Mouse (Mus musculus): Measurements from ENCODE around the gene Cep63. TPM values are rescaled to one million over a fixed set of nuclear protein-coding genes. Genes with fewer than 3 reads are reported as not detected.

Gene Cep63
- polyA plus RNA-seq, 1 experiment from 2014 or later, result 44.9 TPM

- WGBS, result 19% methylated on average over 17 of the region's 17 CpGs
- Histone ChIP-seq H3K4me3 (replicated peaks; ENCODE audit: low read length) (no peak overlapping the region), H3K27me3 (ENCODE audit: control insufficient read depth, insufficient read depth, low read length) (no peaks in the 10 kb centered on the region), H3K4me1 (ENCODE audit: control insufficient read depth, insufficient read depth, low read length) (peaks cover 24% of the 10 kb centered on the region), H3K36me3 (ENCODE audit: control insufficient read depth, insufficient read depth, low read length) (no peaks in the 10 kb centered on the region), H3K4me2 (ENCODE audit: low read depth, low read length) (peak overlapping the region; percentile 28), H3K9me3 (replicated peaks; ENCODE audit: control insufficient read depth, low read length) (0 out of 2 replicates have a peak, but pooled peaks cover 2% of the 10 kb centered on the region), H3K27ac (ENCODE audit: low read length) (peak overlapping the region; percentile 67), H3K9ac (ENCODE audit: low read length) (no peak overlapping the region; the same call in 1 of the 2 replicates)
- ATAC-seq (ENCODE audit: insufficient read depth, low FRiP score), result peak; percentile 87
These were observed 23.7 kb upstream of the Cep63 start for GRCm38 (mm10) chr9:102649917-102650527.

GRCm38 (mm10) chr9:102647010-102647409, 20.7 kb upstream of the Cep63 start:
- Histone ChIP-seq H3K9me3 (replicated peaks; ENCODE audit: control insufficient read depth, low read length) (no peaks in the 10 kb centered on the region), H3K4me2 (ENCODE audit: low read depth, low read length) (no peak overlapping the region), H3K27me3 (ENCODE audit: control insufficient read depth, insufficient read depth, low read length) (no peaks in the 10 kb centered on the region), H3K4me3 (replicated peaks; ENCODE audit: low read length) (no peak overlapping the region), H3K36me3 (ENCODE audit: control insufficient read depth, insufficient read depth, low read length) (no peaks in the 10 kb centered on the region), H3K27ac (ENCODE audit: low read length) (no peak overlapping the region), H3K4me1 (ENCODE audit: control insufficient read depth, insufficient read depth, low read length) (peaks cover 50% of the 10 kb centered on the region), H3K9ac (ENCODE audit: low read length) (no peak overlapping the region)
- no peak for ATAC-seq (ENCODE audit: insufficient read depth, low FRiP score)
- 73% methylated on average over 6 of the region's 6 CpGs for WGBS

DNA sequence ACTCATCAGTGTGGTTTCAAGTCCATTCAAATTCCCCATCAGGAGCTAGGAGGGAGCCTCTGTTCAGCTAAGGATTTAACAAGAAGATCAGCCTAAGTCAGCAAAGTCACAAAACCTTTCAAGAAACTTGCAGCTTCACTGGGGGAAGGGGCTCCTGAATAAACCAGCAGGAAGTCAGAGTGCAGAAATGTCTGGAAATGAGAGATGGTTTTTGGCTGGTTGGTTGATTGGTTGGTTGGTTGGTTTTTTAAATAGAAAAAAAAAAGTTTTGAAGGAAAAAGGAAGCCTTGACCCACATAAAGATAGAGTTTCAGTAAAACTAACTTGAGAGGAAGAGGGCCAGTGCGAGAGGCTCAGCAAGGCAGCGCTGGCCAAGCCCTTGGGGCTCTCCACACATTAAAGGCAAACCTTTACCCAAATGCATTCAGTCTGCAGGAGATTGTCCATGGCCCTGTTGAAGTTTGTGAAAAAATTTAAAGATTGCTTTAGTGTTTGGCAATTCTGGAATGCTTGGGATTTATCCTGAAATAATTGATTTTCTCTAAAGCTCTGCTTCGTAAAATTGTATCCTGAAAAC, 18.9 kb upstream of the Cep63 start:
- WGBS, result 66% methylated on average over 3 of the region's 3 CpGs
- Histone ChIP-seq H3K27me3 (ENCODE audit: control insufficient read depth, insufficient read depth, low read length) (no peaks in the 10 kb centered on the region), H3K9ac (ENCODE audit: low read length) (no peak overlapping the region), H3K4me2 (ENCODE audit: low read depth, low read length) (no peak overlapping the region), H3K27ac (ENCODE audit: low read length) (peak overlapping the region; percentile 97), H3K4me1 (ENCODE audit: control insufficient read depth, insufficient read depth, low read length) (peaks cover 38% of the 10 kb centered on the region), H3K36me3 (ENCODE audit: control insufficient read depth, insufficient read depth, low read length) (no peaks in the 10 kb centered on the region), H3K9me3 (replicated peaks; ENCODE audit: control insufficient read depth, low read length) (no peaks in the 10 kb centered on the region), H3K4me3 (replicated peaks; ENCODE audit: low read length) (no peak overlapping the region)
- no peak for ATAC-seq (ENCODE audit: insufficient read depth, low FRiP score)

- Histone ChIP-seq H3K4me3 (replicated peaks; ENCODE audit: low read length) (peak overlapping the region; percentile 13), H3K27ac (ENCODE audit: low read length) (peak overlapping the region; percentile 97), H3K9ac (ENCODE audit: low read length) (peak overlapping the region; percentile 61), H3K4me1 (ENCODE audit: control insufficient read depth, insufficient read depth, low read length) (peaks cover 34% of the 10 kb centered on the region), H3K36me3 (ENCODE audit: control insufficient read depth, insufficient read depth, low read length) (no peaks in the 10 kb centered on the region), H3K9me3 (replicated peaks; ENCODE audit: control insufficient read depth, low read length) (no peaks in the 10 kb centered on the region), H3K27me3 (ENCODE audit: control insufficient read depth, insufficient read depth, low read length) (no peaks in the 10 kb centered on the region), H3K4me2 (ENCODE audit: low read depth, low read length) (peak overlapping the region; percentile 49)
- ATAC-seq (ENCODE audit: insufficient read depth, low FRiP score), result peak; percentile 90
- 4% methylated on average over 10 of the region's 10 CpGs for WGBS
These were observed 17.3 kb upstream of the Cep63 start for GRCm38 (mm10) chr9:102643486-102644101.

GRCm38 (mm10) chr9:102643071-102643485, 16.7 kb upstream of the Cep63 start:
- H3K9me3 ChIP-seq (replicated peaks; ENCODE audit: control insufficient read depth, low read length), result no peaks in the 10 kb centered on the region
- H3K4me2 ChIP-seq (ENCODE audit: low read depth, low read length), result peak overlapping the region; percentile 49
- H3K4me3 ChIP-seq (replicated peaks; ENCODE audit: low read length), result no peak overlapping the region
- peaks cover 34% of the 10 kb centered on the region for H3K4me1 ChIP-seq (ENCODE audit: control insufficient read depth, insufficient read depth, low read length)
- H3K27me3 ChIP-seq (ENCODE audit: control insufficient read depth, insufficient read depth, low read length), result no peaks in the 10 kb centered on the region
- no peaks in the 10 kb centered on the region for H3K36me3 ChIP-seq (ENCODE audit: control insufficient read depth, insufficient read depth, low read length)
- peak overlapping the region; percentile 30; the same call in 1 of the 2 replicates for H3K9ac ChIP-seq (ENCODE audit: low read length)
- ATAC-seq (ENCODE audit: insufficient read depth, low FRiP score), result peak; percentile 37; the same call in 1 of the 2 replicates
- peak overlapping the region; percentile 97 for H3K27ac ChIP-seq (ENCODE audit: low read length)
- WGBS, result 15% methylated on average over 8 of the region's 8 CpGs

DNA sequence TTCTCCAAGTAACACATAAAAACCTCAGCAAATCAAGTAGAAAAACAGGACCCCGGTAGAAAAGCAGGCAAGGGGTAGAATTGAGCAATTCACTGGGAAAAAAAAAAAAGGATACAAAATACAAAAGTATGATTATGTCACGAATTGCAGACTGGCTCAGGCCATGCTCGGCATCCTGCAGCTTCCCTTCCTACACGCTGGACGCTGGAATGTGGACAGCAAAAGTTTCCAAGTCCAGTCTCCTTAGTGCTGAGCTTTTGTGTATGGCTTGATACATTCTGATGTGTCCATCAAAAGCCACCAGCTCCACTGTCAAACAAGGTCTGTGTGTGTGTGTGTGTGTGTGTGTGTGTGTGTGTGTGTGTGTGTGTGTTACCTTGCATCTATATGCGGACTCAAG, 15.2 kb upstream of the Cep63 start:
- no peaks in the 10 kb centered on the region for H3K27me3 ChIP-seq (ENCODE audit: control insufficient read depth, insufficient read depth, low read length)
- H3K36me3 ChIP-seq (ENCODE audit: control insufficient read depth, insufficient read depth, low read length), result no peaks in the 10 kb centered on the region
- no peaks in the 10 kb centered on the region for H3K9me3 ChIP-seq (replicated peaks; ENCODE audit: control insufficient read depth, low read length)
- no peak for ATAC-seq (ENCODE audit: insufficient read depth, low FRiP score)
- WGBS, result 58% methylated on average over 6 of the region's 6 CpGs
- H3K4me3 ChIP-seq (replicated peaks; ENCODE audit: low read length), result no peak overlapping the region
- H3K27ac ChIP-seq (ENCODE audit: low read length), result no peak overlapping the region; the same call in 1 of the 2 replicates
- peaks cover 45% of the 10 kb centered on the region for H3K4me1 ChIP-seq (ENCODE audit: control insufficient read depth, insufficient read depth, low read length)
- no peak overlapping the region for H3K4me2 ChIP-seq (ENCODE audit: low read depth, low read length)
- H3K9ac ChIP-seq (ENCODE audit: low read length), result no peak overlapping the region

- Histone ChIP-seq H3K9me3 (replicated peaks; ENCODE audit: control insufficient read depth, low read length) (no peaks in the 10 kb centered on the region), H3K4me2 (ENCODE audit: low read depth, low read length) (no peak overlapping the region), H3K27me3 (ENCODE audit: control insufficient read depth, insufficient read depth, low read length) (no peaks in the 10 kb centered on the region), H3K36me3 (ENCODE audit: control insufficient read depth, insufficient read depth, low read length) (no peaks in the 10 kb centered on the region), H3K9ac (ENCODE audit: low read length) (no peak overlapping the region), H3K4me3 (replicated peaks; ENCODE audit: low read length) (no peak overlapping the region), H3K4me1 (ENCODE audit: control insufficient read depth, insufficient read depth, low read length) (peaks cover 35% of the 10 kb centered on the region), H3K27ac (ENCODE audit: low read length) (no peak overlapping the region; the same call in 1 of the 2 replicates)
- 63% methylated on average over 8 of the region's 8 CpGs for WGBS
- ATAC-seq (ENCODE audit: insufficient read depth, low FRiP score), result no peak
These were observed 13.2 kb upstream of the Cep63 start for GRCm38 (mm10) chr9:102639510-102639909.

- Histone ChIP-seq H3K9me3 (replicated peaks; ENCODE audit: control insufficient read depth, low read length) (no peaks in the 10 kb centered on the region), H3K4me2 (ENCODE audit: low read depth, low read length) (no peak overlapping the region), H3K9ac (ENCODE audit: low read length) (no peak overlapping the region), H3K27me3 (ENCODE audit: control insufficient read depth, insufficient read depth, low read length) (no peaks in the 10 kb centered on the region), H3K27ac (ENCODE audit: low read length) (peak overlapping the region; percentile 19; the same call in 1 of the 2 replicates), H3K4me1 (ENCODE audit: control insufficient read depth, insufficient read depth, low read length) (peaks cover 29% of the 10 kb centered on the region), H3K36me3 (ENCODE audit: control insufficient read depth, insufficient read depth, low read length) (no peaks in the 10 kb centered on the region), H3K4me3 (replicated peaks; ENCODE audit: low read length) (no peak overlapping the region)
- WGBS, result 39% methylated on average over 7 of the region's 7 CpGs
- ATAC-seq (ENCODE audit: insufficient read depth, low FRiP score), result no peak
These were observed 12.6 kb upstream of the Cep63 start for GRCm38 (mm10) chr9:102638963-102639362.

- no peaks in the 10 kb centered on the region for H3K9me3 ChIP-seq (replicated peaks; ENCODE audit: control insufficient read depth, low read length)
- 28% methylated on average over 4 of the region's 4 CpGs for WGBS
- no peak overlapping the region for H3K4me2 ChIP-seq (ENCODE audit: low read depth, low read length)
- peaks cover 14% of the 10 kb centered on the region; the same call in 1 of the 2 replicates for H3K4me1 ChIP-seq (ENCODE audit: control insufficient read depth, insufficient read depth, low read length)
- H3K27me3 ChIP-seq (ENCODE audit: control insufficient read depth, insufficient read depth, low read length), result no peaks in the 10 kb centered on the region
- no peak overlapping the region for H3K9ac ChIP-seq (ENCODE audit: low read length)
- no peaks in the 10 kb centered on the region for H3K36me3 ChIP-seq (ENCODE audit: control insufficient read depth, insufficient read depth, low read length)
- no peak overlapping the region for H3K27ac ChIP-seq (ENCODE audit: low read length)
- ATAC-seq (ENCODE audit: insufficient read depth, low FRiP score), result no peak
- H3K4me3 ChIP-seq (replicated peaks; ENCODE audit: low read length), result no peak overlapping the region
These were observed 10.8 kb upstream of the Cep63 start for GRCm38 (mm10) chr9:102637115-102637514.

Data from stomach, embryonic 16.5 days (tissue).